Mouse (Mus musculus) forebrain, embryonic 16.5 days (tissue): Measurements from ENCODE around the gene Med11. TPM values are rescaled to one million over a fixed set of nuclear protein-coding genes. Genes with fewer than 3 reads are reported as not detected.

Source experiments
- ATAC-seq: fragments of 200-750 bp; cut with Nextera tagmentation; 2 replicates; pipeline ENCODE4 v1.8.0; 2017; ENCODE audit warnings: mild to moderate bottlenecking, moderate library complexity
- H3K27ac ChIP-seq: fragments of 300-500 bp; sonication (generic); 2 replicates; pipeline ENCODE4 v1.5.1; 2014; ENCODE audit warnings: low read length, control low read depth
- H3K27me3 ChIP-seq: fragments of 300-500 bp; sonication (generic); replicated peaks from 2 replicates; pipeline ENCODE4 v1.6.1; 2014; ENCODE audit warnings: low read length; ENCODE audit not compliant: control insufficient read depth, insufficient read depth
- H3K36me3 ChIP-seq: fragments of 300-500 bp; sonication (generic); 2 replicates; pipeline ENCODE4 v1.6.1; 2014; ENCODE audit not compliant: control insufficient read depth, insufficient read depth
- H3K4me1 ChIP-seq: fragments of 300-500 bp; sonication (generic); replicated peaks from 2 replicates; pipeline ENCODE4 v1.6.1; 2014; ENCODE audit warnings: low read length; ENCODE audit not compliant: control insufficient read depth, insufficient read depth
- H3K4me2 ChIP-seq: fragments of 300-500 bp; sonication (generic); 2 replicates; pipeline ENCODE4 v1.6.1; 2014; ENCODE audit warnings: mild to moderate bottlenecking, low read length, control low read depth
- H3K4me3 ChIP-seq: fragments of 300-500 bp; sonication (generic); replicated peaks from 2 replicates; pipeline ENCODE4 v1.5.1; 2014; ENCODE audit warnings: mild to moderate bottlenecking, low read length, control low read depth
- H3K9ac ChIP-seq: fragments of 300-500 bp; sonication (generic); replicated peaks from 2 replicates; pipeline ENCODE4 v1.6.1; 2014; ENCODE audit warnings: low read depth, low read length, control low read depth
- H3K9me3 ChIP-seq: fragments of 300-500 bp; sonication (generic); 2 replicates; pipeline ENCODE4 v1.6.1; 2016; ENCODE audit warnings: low read length; ENCODE audit not compliant: control insufficient read depth
- WGBS: fragments of 180-500 bp; shearing (Covaris S2); extraction: QIAGEN DNeasy Blood & Tissue Kit; methylation state at CpG from one replicate; pipeline ENCODE4 v1.1.7; 2014; 5-methylcytosine and 5-hydroxymethylcytosine counted together
- polyA plus RNA-seq: library from polyadenylated mRNA; unstranded; fragments of >200 nt; fragmentation: Nextera tagmentation; extraction: Ambion mirVana; gene quantifications from 2 replicates; pipeline ENCODE4 v1.2.1, GENCODE M21; 2015

Gene Med11
- polyA plus RNA-seq, 1 experiment from 2014 or later, result 46.0 TPM

- no peak overlapping the region for H3K9ac ChIP-seq
- no peaks in the 10 kb centered on the region for H3K4me1 ChIP-seq
- H3K4me3 ChIP-seq, result no peak overlapping the region
- H3K27me3 ChIP-seq, result no peaks in the 10 kb centered on the region
- 94% methylated on average over 7 of the region's 7 CpGs for WGBS
- no peak overlapping the region for H3K27ac ChIP-seq
- peaks cover 19% of the 10 kb centered on the region for H3K36me3 ChIP-seq
- no peak overlapping the region for H3K4me2 ChIP-seq
- ATAC-seq, result no peak
- H3K9me3 ChIP-seq, result no peaks in the 10 kb centered on the region
Measured at GRCm38 (mm10) chr11:70441882-70442281, 9.8 kb upstream of the Med11 start.

GRCm38 (mm10) chr11:70443964-70444363, 7.8 kb upstream of the Med11 start:
- H3K9me3 ChIP-seq, result no peaks in the 10 kb centered on the region
- no peaks in the 10 kb centered on the region for H3K4me1 ChIP-seq

GRCm38 (mm10) chr11:70444667-70445066, 7.1 kb upstream of the Med11 start:
- Histone ChIP-seq H3K27me3 (no peaks in the 10 kb centered on the region), H3K36me3 (peaks cover 9% of the 10 kb centered on the region), H3K27ac (no peak overlapping the region), H3K4me3 (no peak overlapping the region), H3K4me1 (no peaks in the 10 kb centered on the region), H3K4me2 (no peak overlapping the region), H3K9me3 (no peaks in the 10 kb centered on the region), H3K9ac (no peak overlapping the region)
- 80% methylated on average over 6 of the region's 6 CpGs for WGBS
- no peak for ATAC-seq

More at GRCm38 (mm10) chr11:70443964-70444363, 7.8 kb upstream of the Med11 start:
- WGBS, result 86% methylated on average over 3 of the region's 3 CpGs
- no peak for ATAC-seq
- H3K27ac ChIP-seq, result no peak overlapping the region
- H3K27me3 ChIP-seq, result no peaks in the 10 kb centered on the region
- no peak overlapping the region for H3K4me2 ChIP-seq
- no peak overlapping the region for H3K4me3 ChIP-seq
- H3K36me3 ChIP-seq, result peaks cover 11% of the 10 kb centered on the region
- no peak overlapping the region for H3K9ac ChIP-seq

GRCm38 (mm10) chr11:70446756-70447155, 5.0 kb upstream of the Med11 start:
- Histone ChIP-seq H3K27me3 (no peaks in the 10 kb centered on the region), H3K4me1 (no peaks in the 10 kb centered on the region), H3K36me3 (no peaks in the 10 kb centered on the region), H3K9me3 (no peaks in the 10 kb centered on the region), H3K4me2 (no peak overlapping the region), H3K4me3 (no peak overlapping the region), H3K9ac (no peak overlapping the region), H3K27ac (no peak overlapping the region)
- ATAC-seq, result no peak
- WGBS, result 52% methylated on average over 3 of the region's 3 CpGs

- WGBS, result 70% methylated on average over 1 of the region's 1 CpGs
- ATAC-seq, result no peak
Measured at GRCm38 (mm10) chr11:70447373-70447772, 4.3 kb upstream of the Med11 start.

GRCm38 (mm10) chr11:70450926-70451325, 793 bp upstream of the Med11 start:
- no peak overlapping the region for H3K4me3 ChIP-seq

More at GRCm38 (mm10) chr11:70447373-70447772, 4.3 kb upstream of the Med11 start:
- H3K4me2 ChIP-seq, result no peak overlapping the region
- H3K36me3 ChIP-seq, result no peaks in the 10 kb centered on the region
- no peaks in the 10 kb centered on the region for H3K27me3 ChIP-seq
- peaks cover 1% of the 10 kb centered on the region for H3K4me1 ChIP-seq
- H3K9me3 ChIP-seq, result no peaks in the 10 kb centered on the region
- no peak overlapping the region for H3K4me3 ChIP-seq
- H3K27ac ChIP-seq, result no peak overlapping the region
- H3K9ac ChIP-seq, result no peak overlapping the region

GRCm38 (mm10) chr11:70453261-70454044, 1.7 kb downstream of the Med11 start:
- H3K36me3 ChIP-seq, result no peaks in the 10 kb centered on the region
- no peak overlapping the region for H3K9ac ChIP-seq
- peaks cover 15% of the 10 kb centered on the region for H3K4me1 ChIP-seq
- no peak overlapping the region for H3K27ac ChIP-seq
- no peak overlapping the region for H3K4me2 ChIP-seq
- H3K9me3 ChIP-seq, result no peaks in the 10 kb centered on the region
- peaks cover 5% of the 10 kb centered on the region for H3K27me3 ChIP-seq
- ATAC-seq, result no peak
- WGBS, result 92% methylated on average over 9 of the region's 9 CpGs
- H3K4me3 ChIP-seq, result no peak overlapping the region

More at GRCm38 (mm10) chr11:70450926-70451325, 793 bp upstream of the Med11 start:
- peaks cover 15% of the 10 kb centered on the region for H3K4me1 ChIP-seq
- H3K4me2 ChIP-seq, result no peak overlapping the region
- H3K9me3 ChIP-seq, result no peaks in the 10 kb centered on the region
- H3K27me3 ChIP-seq, result no peaks in the 10 kb centered on the region
- 74% methylated on average over 2 of the region's 2 CpGs for WGBS
- ATAC-seq, result no peak
- H3K27ac ChIP-seq, result no peak overlapping the region
- H3K9ac ChIP-seq, result no peak overlapping the region
- no peaks in the 10 kb centered on the region for H3K36me3 ChIP-seq

GRCm38 (mm10) chr11:70458688-70459600, 7.2 kb downstream of the Med11 start, which contains the start of gene Zmynd15:
Zmynd15 (plus strand) TSS chr11:70459433.
- WGBS, result 21% methylated on average over 29 of the region's 32 CpGs

GRCm38 (mm10) chr11:70459601-70460101, 7.9 kb downstream of the Med11 start, which contains the start of gene Cxcl16:
Cxcl16 (minus strand) TSS chr11:70459984.
- 5% methylated on average over 30 of the region's 30 CpGs for WGBS

More at GRCm38 (mm10) chr11:70458688-70459600, 7.2 kb downstream of the Med11 start, which contains the start of gene Zmynd15:
- H3K4me1 ChIP-seq, result peaks cover 10% of the 10 kb centered on the region
- no peak for ATAC-seq
- no peaks in the 10 kb centered on the region for H3K36me3 ChIP-seq
- H3K9ac ChIP-seq, result peak within 1 kb of the TSS; percentile 56
- H3K27ac ChIP-seq, result no peak within 1 kb of the TSS
- peak within 1 kb of the TSS; percentile 72 for H3K4me2 ChIP-seq
- peaks cover 21% of the 10 kb centered on the region for H3K27me3 ChIP-seq
- no peaks in the 10 kb centered on the region for H3K9me3 ChIP-seq
- H3K4me3 ChIP-seq, result peak within 1 kb of the TSS; percentile 43

More at GRCm38 (mm10) chr11:70459601-70460101, 7.9 kb downstream of the Med11 start, which contains the start of gene Cxcl16:
- Histone ChIP-seq H3K4me2 (peak within 1 kb of the TSS; percentile 72), H3K9ac (peak within 1 kb of the TSS; percentile 56), H3K4me3 (peak within 1 kb of the TSS; percentile 43), H3K9me3 (no peaks in the 10 kb centered on the region), H3K4me1 (peaks cover 10% of the 10 kb centered on the region), H3K27me3 (peaks cover 24% of the 10 kb centered on the region), H3K36me3 (no peaks in the 10 kb centered on the region), H3K27ac (no peak within 1 kb of the TSS)
- ATAC-seq, result no peak
